Mouse (Mus musculus) liver, embryonic 16.5 days (tissue): ENCODE measurements around the gene Hspa12b. TPM values are rescaled to one million over a fixed set of nuclear protein-coding genes. Genes with fewer than 3 reads are reported as not detected.
A peak's percentile ranks its signal among the peaks of the same experiment; 100 is the strongest.

ENCODE experiments used
- ATAC-seq: fragments of 200-750 bp; cut with Nextera tagmentation; 2 replicates; pipeline ENCODE4 v1.8.0; 2017; ENCODE audit warnings: low read depth, mild to moderate bottlenecking, moderate number of reproducible peaks, moderate library complexity
- H3K27ac ChIP-seq: fragments of 300-500 bp; sonication (generic); 2 replicates; pipeline ENCODE4 v1.5.1; 2014; ENCODE audit warnings: mild to moderate bottlenecking, low read length
- H3K27me3 ChIP-seq: fragments of 300-500 bp; sonication (generic); 2 replicates; pipeline ENCODE4 v1.6.1; 2014; ENCODE audit warnings: low read depth, low read length, mixed read lengths; ENCODE audit not compliant: control insufficient read depth, insufficient read depth
- H3K36me3 ChIP-seq: fragments of 300-500 bp; sonication (generic); 2 replicates; pipeline ENCODE4 v1.6.1; 2014; ENCODE audit warnings: mild to moderate bottlenecking; ENCODE audit not compliant: control insufficient read depth, insufficient read depth
- H3K4me1 ChIP-seq: fragments of 300-500 bp; sonication (generic); 2 replicates; pipeline ENCODE4 v1.6.1; 2014; ENCODE audit warnings: low read depth, low read length, mixed read lengths; ENCODE audit not compliant: control insufficient read depth
- H3K4me2 ChIP-seq: fragments of 300-500 bp; sonication (generic); 2 replicates; pipeline ENCODE4 v1.6.1; 2014; ENCODE audit warnings: low read depth, low read length, mixed read lengths
- H3K4me3 ChIP-seq: fragments of 300-500 bp; sonication (generic); 2 replicates; pipeline ENCODE4 v1.5.1; 2014; ENCODE audit warnings: low read depth, mild to moderate bottlenecking, low read length
- H3K9ac ChIP-seq: fragments of 300-500 bp; sonication (generic); 2 replicates; pipeline ENCODE4 v1.6.1; 2014; ENCODE audit warnings: low read depth, low read length
- H3K9me3 ChIP-seq: fragments of 300-500 bp; sonication (generic); replicated peaks from 2 replicates; pipeline ENCODE4 v1.6.1; 2016; ENCODE audit warnings: low read length; ENCODE audit not compliant: control insufficient read depth
- WGBS: fragments of 180-500 bp; shearing (Covaris S2); extraction: QIAGEN DNeasy Blood & Tissue Kit; methylation state at CpG from one replicate; pipeline ENCODE4 v1.1.7; 2014; ENCODE audit not compliant: insufficient replicate concordance; 5-methylcytosine and 5-hydroxymethylcytosine counted together
- polyA plus RNA-seq: library from polyadenylated mRNA; unstranded; fragments of >200 nt; fragmentation: Nextera tagmentation; extraction: Ambion mirVana; gene quantifications from 2 replicates; pipeline ENCODE4 v1.2.1, GENCODE M21; 2015

The Hspa12b gene
- polyA plus RNA-seq, 1 experiment from 2014 or later, result 2.0 TPM

- Histone ChIP-seq H3K4me1 (peaks cover 48% of the 10 kb centered on the region), H3K4me3 (peak overlapping the region; percentile 16; the same call in 1 of the 2 replicates), H3K4me2 (peak overlapping the region; percentile 48), H3K36me3 (peaks cover 61% of the 10 kb centered on the region), H3K27ac (peak overlapping the region; percentile 83), H3K9me3 (no peaks in the 10 kb centered on the region), H3K27me3 (no peaks in the 10 kb centered on the region), H3K9ac (peak overlapping the region; percentile 33)
- 34% methylated on average over 7 of the region's 7 CpGs for WGBS
- peak; percentile 98 for ATAC-seq
These were observed 25.2 kb downstream of the Hspa12b start for GRCm38 (mm10) chr2:131152166-131152730.

- H3K9ac ChIP-seq, result no peak overlapping the region
- 92% methylated on average over 4 of the region's 4 CpGs for whole genome bisulfite sequencing
- H3K36me3 ChIP-seq, result peaks cover 43% of the 10 kb centered on the region
- H3K27me3 ChIP-seq, result no peaks in the 10 kb centered on the region
- H3K27ac ChIP-seq, result 0 out of 2 replicates have a peak overlapping the region, but pooled peaks have one; percentile 14
- no peak overlapping the region for H3K4me3 ChIP-seq
- H3K9me3 ChIP-seq, result no peaks in the 10 kb centered on the region
- no peak for ATAC-seq
- H3K4me1 ChIP-seq, result peaks cover 65% of the 10 kb centered on the region
- no peak overlapping the region for H3K4me2 ChIP-seq
These were observed 27.0 kb downstream of the Hspa12b start for GRCm38 (mm10) chr2:131154036-131154435.

- 87% methylated on average over 7 of the region's 7 CpGs for WGBS
- Histone ChIP-seq H3K9ac (peak overlapping the region; percentile 6; the same call in 1 of the 2 replicates), H3K27ac (peak overlapping the region; percentile 26; the same call in 1 of the 2 replicates), H3K4me2 (peak overlapping the region; percentile 85; the same call in 1 of the 2 replicates), H3K27me3 (no peaks in the 10 kb centered on the region), H3K9me3 (no peaks in the 10 kb centered on the region), H3K4me3 (no peak overlapping the region; the same call in 1 of the 2 replicates), H3K36me3 (peaks cover 18% of the 10 kb centered on the region), H3K4me1 (peaks cover 70% of the 10 kb centered on the region)
- ATAC-seq, result no peak
These were observed 29.9 kb downstream of the Hspa12b start for GRCm38 (mm10) chr2:131156987-131157386.

- Histone ChIP-seq H3K9ac (peak overlapping the region; percentile 93), H3K4me2 (peak overlapping the region; percentile 85), H3K27ac (peak overlapping the region; percentile 97), H3K4me1 (peaks cover 49% of the 10 kb centered on the region), H3K27me3 (no peaks in the 10 kb centered on the region), H3K36me3 (peaks cover 8% of the 10 kb centered on the region; the same call in 1 of the 2 replicates), H3K9me3 (no peaks in the 10 kb centered on the region), H3K4me3 (peak overlapping the region; percentile 92)
- under 1% methylated on average over 18 of the region's 18 CpGs for WGBS
- ATAC-seq, result peak; percentile 85
These were observed 32.4 kb downstream of the Hspa12b start for GRCm38 (mm10) chr2:131159491-131159910.

- Histone ChIP-seq H3K27ac (peak within 1 kb of the TSS; percentile 97), H3K9me3 (no peaks in the 10 kb centered on the region), H3K4me1 (peaks cover 43% of the 10 kb centered on the region), H3K36me3 (peaks cover 7% of the 10 kb centered on the region; the same call in 1 of the 2 replicates), H3K4me2 (peak within 1 kb of the TSS; percentile 95), H3K4me3 (peak within 1 kb of the TSS; percentile 92), H3K27me3 (no peaks in the 10 kb centered on the region), H3K9ac (peak within 1 kb of the TSS; percentile 93)
- peak; percentile 91 for ATAC-seq
- under 1% methylated on average over 54 of the region's 54 CpGs for WGBS
These were observed 33.0 kb downstream of the Hspa12b start, which contains the start of gene 1700037H04Rik for GRCm38 (mm10) chr2:131159938-131160581. 1700037H04Rik (minus strand) TSS chr2:131160081.

GRCm38 (mm10) chr2:131160671-131161111, 33.6 kb downstream of the Hspa12b start:
- 2% methylated on average over 17 of the region's 17 CpGs for WGBS
- Histone ChIP-seq H3K9me3 (no peaks in the 10 kb centered on the region), H3K4me1 (peaks cover 40% of the 10 kb centered on the region), H3K9ac (peak overlapping the region; percentile 76), H3K27me3 (no peaks in the 10 kb centered on the region), H3K27ac (peak overlapping the region; percentile 88), H3K4me2 (peak overlapping the region; percentile 95), H3K4me3 (peak overlapping the region; percentile 92), H3K36me3 (0 out of 2 replicates have a peak, but pooled peaks cover 6% of the 10 kb centered on the region)
- ATAC-seq, result no peak

GRCm38 (mm10) chr2:131163924-131164323, 36.8 kb downstream of the Hspa12b start:
- Histone ChIP-seq H3K27ac (no peak overlapping the region), H3K4me1 (peaks cover 11% of the 10 kb centered on the region), H3K4me3 (no peak overlapping the region), H3K36me3 (no peaks in the 10 kb centered on the region), H3K9ac (no peak overlapping the region), H3K4me2 (no peak overlapping the region), H3K27me3 (peaks cover 2% of the 10 kb centered on the region; the same call in 1 of the 2 replicates), H3K9me3 (no peaks in the 10 kb centered on the region)
- 76% methylated on average over 7 of the region's 7 CpGs for WGBS
- no peak for ATAC-seq

GRCm38 (mm10) chr2:131166172-131166571, 39.1 kb downstream of the Hspa12b start:
- H3K4me1 ChIP-seq, result peaks cover 3% of the 10 kb centered on the region
- H3K4me3 ChIP-seq, result no peak overlapping the region
- no peak overlapping the region for H3K9ac ChIP-seq
- no peak overlapping the region for H3K4me2 ChIP-seq
- no peaks in the 10 kb centered on the region for H3K9me3 ChIP-seq
- H3K36me3 ChIP-seq, result no peaks in the 10 kb centered on the region
- no peak for ATAC-seq
- peaks cover 22% of the 10 kb centered on the region for H3K27me3 ChIP-seq
- H3K27ac ChIP-seq, result no peak overlapping the region
- WGBS, result 71% methylated on average over 2 of the region's 2 CpGs

- Histone ChIP-seq H3K4me2 (no peak overlapping the region), H3K27ac (no peak overlapping the region), H3K27me3 (peaks cover 40% of the 10 kb centered on the region), H3K9me3 (no peaks in the 10 kb centered on the region), H3K9ac (no peak overlapping the region), H3K36me3 (no peaks in the 10 kb centered on the region), H3K4me1 (peaks cover 12% of the 10 kb centered on the region), H3K4me3 (no peak overlapping the region)
- WGBS, result 63% methylated on average over 6 of the region's 6 CpGs
- no peak for ATAC-seq
These were observed 40.9 kb downstream of the Hspa12b start for GRCm38 (mm10) chr2:131167984-131168383.
